Mouse (Mus musculus) ES-CJ7 (cell line): ENCODE data around the gene Hist3h2ba.
"Not testable (repeated sequence)": the region's sequence is repeated elsewhere in the genome, so short reads cannot be mapped to it uniquely, and the experiment has no call there.

Experiments
- DNase-seq: peaks from one replicate; pipeline ENCODE4 v3.0.0; 2011; ENCODE audit warnings: low read depth, low spot score

Hist3h2ba gene

GRCm38 (mm10) chr11:58938322-58939087 lies 10.2 kb upstream of the Hist3h2ba start, which contains the start of gene Rnf187:
Rnf187 (minus strand) TSS chr11:58938916.
- peak; percentile 97 for DNase-seq

- DNase-seq = no peak
Observed at GRCm38 (mm10) chr11:58939088-58939439, 9.7 kb upstream of the Hist3h2ba start.

GRCm38 (mm10) chr11:58944136-58944535 lies 4.6 kb upstream of the Hist3h2ba start:
- DNase-seq = no peak

GRCm38 (mm10) chr11:58947306-58947705 lies 1.4 kb upstream of the Hist3h2ba start:
- DNase-seq = no peak

- no peak for DNase-seq
Observed at GRCm38 (mm10) chr11:58947798-58948528, 757 bp upstream of the Hist3h2ba start.

GRCm38 (mm10) chr11:58949480-58950431 lies 1.0 kb downstream of the Hist3h2ba start:
- peak; percentile 69 for DNase-seq

GRCm38 (mm10) chr11:58951210-58951609 lies 2.5 kb downstream of the Hist3h2ba start:
- DNase-seq = no peak

GRCm38 (mm10) chr11:58953351-58954169 lies 4.8 kb downstream of the Hist3h2ba start:
- peak; percentile 38 for DNase-seq

GRCm38 (mm10) chr11:58954170-58954419 lies 5.4 kb downstream of the Hist3h2ba start:
- not testable (repeated sequence) for DNase-seq

- peak; percentile 99 for DNase-seq
Observed at GRCm38 (mm10) chr11:58954420-58955142, 5.9 kb downstream of the Hist3h2ba start, which contains the start of the genes Hist3h2a and Trim17. Hist3h2a (plus strand) TSS chr11:58954685. Trim17 (plus strand) TSS chr11:58954685.

- DNase-seq = no peak
Observed at GRCm38 (mm10) chr11:58955143-58955867, 6.6 kb downstream of the Hist3h2ba start.

- DNase-seq = no peak
Observed at GRCm38 (mm10) chr11:58955868-58956257, 7.1 kb downstream of the Hist3h2ba start.

GRCm38 (mm10) chr11:58957226-58957914 lies 8.7 kb downstream of the Hist3h2ba start:
- no peak for DNase-seq

- DNase-seq = no peak
Observed at GRCm38 (mm10) chr11:58958536-58958935, 9.8 kb downstream of the Hist3h2ba start.

- no peak for DNase-seq
Observed at GRCm38 (mm10) chr11:58959186-58959825, 10.6 kb downstream of the Hist3h2ba start.

- peak; percentile 89 for DNase-seq
Observed at GRCm38 (mm10) chr11:58959921-58960465, 11.3 kb downstream of the Hist3h2ba start.

GRCm38 (mm10) chr11:58961364-58962177 lies 12.9 kb downstream of the Hist3h2ba start:
- peak; percentile 86 for DNase-seq
